Mouse (Mus musculus): Measurements from ENCODE around the gene Rai1. TPM values are rescaled to one million over a fixed set of nuclear protein-coding genes. Genes with fewer than 3 reads are reported as not detected.
A peak's percentile ranks its signal among the peaks of the same experiment; 100 is the strongest.

Gene Rai1
- polyA plus RNA-seq, 1 experiment from 2014 or later: 37.0 TPM

- DNase-seq (ENCODE audit: low spot score): no peak
Observed at GRCm38 (mm10) chr11:60216671-60217070, 111.9 kb downstream of the Rai1 start.

GRCm38 (mm10) chr11:60217467-60217866 is 112.7 kb downstream of the Rai1 start:
- no peak for DNase-seq (ENCODE audit: low spot score)

DNA sequence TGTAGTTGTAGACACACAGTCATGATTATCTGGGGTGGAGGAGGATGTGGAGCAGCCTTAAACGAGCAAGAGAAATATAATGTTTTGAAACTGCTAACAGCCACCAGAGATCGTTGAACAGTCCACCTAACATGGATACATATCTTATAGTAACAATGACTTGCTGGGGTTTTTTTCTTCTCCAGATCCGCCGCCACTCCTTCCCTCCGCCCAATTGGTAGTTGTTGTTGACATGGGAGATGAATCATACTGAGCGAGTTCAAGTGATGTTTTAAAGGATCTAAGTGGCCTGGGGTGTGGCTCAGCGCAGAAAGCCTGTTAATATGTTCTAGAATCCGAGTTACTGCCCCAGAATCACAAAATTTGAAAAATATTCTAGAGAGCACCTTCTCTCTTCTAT is 114.8 kb downstream of the Rai1 start:
- no peak for DNase-seq (ENCODE audit: low spot score)

DNA sequence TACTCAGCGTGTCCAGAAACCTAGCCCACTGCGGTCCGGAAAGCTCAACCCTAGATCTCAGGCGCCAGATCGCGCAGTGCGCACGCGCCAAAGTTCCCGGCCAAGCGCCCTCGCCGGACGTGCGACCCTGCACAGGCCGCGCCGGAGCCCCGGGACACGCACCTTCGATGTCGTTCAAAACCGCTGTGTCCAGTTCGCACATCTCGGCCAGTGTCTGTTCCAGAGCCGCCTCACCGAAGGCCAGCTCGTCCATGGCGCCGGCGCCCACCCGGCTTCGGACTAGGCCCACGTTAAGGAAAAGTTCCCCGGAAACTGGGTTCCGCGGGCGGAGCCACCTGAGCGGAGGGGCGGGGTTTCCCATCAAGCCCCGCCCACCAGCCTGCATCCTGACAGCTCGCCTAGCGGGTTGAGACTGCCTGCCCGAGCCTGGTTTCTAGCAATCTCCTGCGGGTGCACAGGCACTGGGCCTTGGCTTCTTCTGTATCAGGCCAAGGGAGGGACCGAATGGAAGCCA is 115.5 kb downstream of the Rai1 start:
- peak; percentile 94 for DNase-seq (ENCODE audit: low spot score)

- no peak for DNase-seq (ENCODE audit: low spot score)
Observed at GRCm38 (mm10) chr11:60221425-60221824, 116.6 kb downstream of the Rai1 start.

GRCm38 (mm10) chr11:60222085-60222468 is 117.3 kb downstream of the Rai1 start:
- DNase-seq (ENCODE audit: low spot score): no peak

GRCm38 (mm10) chr11:60222469-60223236 is 117.8 kb downstream of the Rai1 start, which contains the start of gene Srebf1:
TSS of gene Srebf1 (minus strand) at chr11:60222581.
- peak; percentile 88 for DNase-seq (ENCODE audit: low spot score)

GRCm38 (mm10) chr11:60224676-60225075 is 119.9 kb downstream of the Rai1 start:
- DNase-seq (ENCODE audit: low spot score): peak; percentile 39

DNA sequence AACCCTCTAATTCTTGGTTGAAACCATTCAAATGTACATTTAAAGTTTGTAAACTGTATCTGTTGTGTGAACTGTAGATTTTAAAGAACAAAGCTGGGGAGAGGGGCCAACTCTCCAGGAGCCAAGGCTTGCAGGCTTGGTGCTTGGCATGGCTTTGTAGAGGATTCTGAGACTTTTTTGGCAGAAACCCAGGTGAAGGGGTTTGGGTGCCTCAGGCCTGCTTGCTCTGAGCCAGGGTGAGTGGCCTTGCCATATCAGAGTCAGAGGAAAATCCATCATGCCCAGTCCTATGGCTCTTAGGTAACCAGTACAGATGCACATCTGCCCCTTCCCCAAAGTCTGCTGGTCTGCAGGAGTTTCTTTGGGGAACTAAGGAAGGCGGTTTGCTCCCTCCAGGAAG is 121.1 kb downstream of the Rai1 start:
- no peak for DNase-seq (ENCODE audit: low spot score)

GRCm38 (mm10) chr11:60228525-60228924 is 123.7 kb downstream of the Rai1 start:
- DNase-seq (ENCODE audit: low spot score): no peak

DNA sequence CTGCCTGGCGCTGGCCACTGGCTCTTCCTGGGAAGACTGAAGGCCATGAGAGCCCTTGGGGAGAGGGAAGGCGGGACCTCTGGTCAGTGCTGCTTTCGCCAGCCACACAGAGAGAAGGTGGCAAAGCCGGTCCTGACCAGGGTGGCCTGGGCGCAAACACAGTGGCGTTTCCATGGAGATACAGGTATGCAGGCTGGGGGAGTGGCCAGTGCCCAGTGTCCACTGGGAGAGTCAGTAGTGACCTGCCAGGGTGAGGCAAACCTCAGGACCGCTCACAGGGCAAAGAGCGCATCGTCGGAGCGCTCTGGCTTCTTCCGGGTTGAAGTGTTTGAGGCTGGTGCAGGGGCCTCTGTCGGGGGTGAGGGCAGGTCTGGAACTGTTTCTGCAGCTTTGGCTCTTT is 125.0 kb downstream of the Rai1 start:
- no peak for DNase-seq (ENCODE audit: low spot score)

DNA sequence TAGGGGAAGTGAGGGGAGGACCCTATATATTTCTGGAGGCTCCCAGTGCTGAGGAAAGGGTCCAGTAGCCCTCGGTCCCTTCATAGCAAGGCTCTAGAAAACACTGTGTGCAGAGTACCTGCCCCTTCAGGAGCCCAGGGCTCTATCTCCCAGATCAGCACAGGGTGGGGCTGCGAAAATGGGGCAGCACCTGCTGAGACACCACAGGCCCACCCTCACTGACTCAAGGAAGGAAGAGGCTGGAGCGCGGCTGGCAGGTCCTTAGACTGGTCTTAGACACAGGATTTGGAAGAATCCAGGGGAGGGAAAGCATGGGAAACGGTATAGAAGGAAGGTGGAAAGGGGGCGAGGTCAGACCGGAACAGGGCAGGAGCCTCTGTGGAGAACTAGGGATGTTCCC is 125.7 kb downstream of the Rai1 start:
- peak; percentile 55 for DNase-seq (ENCODE audit: low spot score)

- no peak for DNase-seq (ENCODE audit: low spot score)
Observed at GRCm38 (mm10) chr11:60231326-60231725, 126.5 kb downstream of the Rai1 start.

GRCm38 (mm10) chr11:60231951-60232350 is 127.1 kb downstream of the Rai1 start:
- DNase-seq (ENCODE audit: low spot score): peak; percentile 65

DNA sequence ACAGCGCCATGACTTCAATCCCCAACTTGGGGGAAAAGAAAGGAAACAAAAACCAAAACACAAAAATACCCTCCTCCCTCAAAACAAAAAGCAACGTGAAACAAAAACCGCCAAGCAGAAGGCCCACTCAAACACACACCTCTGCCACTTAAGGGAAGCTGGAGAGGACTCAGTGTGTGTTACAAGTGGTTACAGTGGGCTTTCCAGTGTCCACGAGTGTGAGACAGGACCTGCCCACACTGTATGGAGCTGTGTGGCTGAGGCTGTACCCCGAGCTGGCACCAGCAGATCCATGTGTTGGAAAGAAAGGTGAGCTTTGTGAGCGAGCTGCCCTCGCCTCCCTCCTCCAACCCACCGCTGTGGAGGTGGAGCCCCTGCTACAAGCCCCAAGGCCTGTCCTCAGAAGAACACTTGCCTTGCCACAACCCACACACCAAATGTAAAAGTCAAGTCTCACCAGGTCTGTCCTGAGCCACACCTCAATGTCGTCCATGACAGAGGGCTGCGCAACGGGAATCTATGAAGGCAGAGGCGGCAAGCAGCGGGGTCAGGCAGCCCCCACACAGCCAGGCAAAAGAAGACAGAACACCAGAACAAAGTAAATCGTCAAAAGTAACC is 127.7 kb downstream of the Rai1 start:
- DNase-seq (ENCODE audit: low spot score): peak; percentile 40

GRCm38 (mm10) chr11:60233235-60233634 is 128.4 kb downstream of the Rai1 start:
- DNase-seq (ENCODE audit: low spot score): no peak

DNA sequence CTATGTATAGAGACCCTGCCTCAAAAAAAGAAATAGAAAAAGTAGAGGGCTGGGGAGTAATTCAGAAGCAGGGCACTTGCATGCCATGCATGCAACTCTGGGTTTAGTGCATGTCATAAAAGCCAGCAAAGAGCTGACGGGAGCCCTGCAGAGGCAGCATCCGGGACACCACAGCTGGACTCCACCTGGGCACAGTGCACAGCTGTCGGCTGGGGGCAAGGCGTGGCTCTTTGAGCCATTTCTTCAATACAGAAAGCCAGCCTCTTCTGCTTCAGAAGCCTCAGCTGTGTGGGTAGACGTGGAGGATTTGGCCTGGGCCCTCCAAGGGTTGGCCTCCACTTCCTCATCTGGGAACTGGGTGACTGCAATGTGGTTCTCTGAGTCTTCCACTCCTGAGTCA is 130.5 kb downstream of the Rai1 start:
- DNase-seq (ENCODE audit: low spot score): peak; percentile 87

GRCm38 (mm10) chr11:60240509-60240908 is 135.7 kb downstream of the Rai1 start:
- DNase-seq (ENCODE audit: low spot score): no peak

DNA sequence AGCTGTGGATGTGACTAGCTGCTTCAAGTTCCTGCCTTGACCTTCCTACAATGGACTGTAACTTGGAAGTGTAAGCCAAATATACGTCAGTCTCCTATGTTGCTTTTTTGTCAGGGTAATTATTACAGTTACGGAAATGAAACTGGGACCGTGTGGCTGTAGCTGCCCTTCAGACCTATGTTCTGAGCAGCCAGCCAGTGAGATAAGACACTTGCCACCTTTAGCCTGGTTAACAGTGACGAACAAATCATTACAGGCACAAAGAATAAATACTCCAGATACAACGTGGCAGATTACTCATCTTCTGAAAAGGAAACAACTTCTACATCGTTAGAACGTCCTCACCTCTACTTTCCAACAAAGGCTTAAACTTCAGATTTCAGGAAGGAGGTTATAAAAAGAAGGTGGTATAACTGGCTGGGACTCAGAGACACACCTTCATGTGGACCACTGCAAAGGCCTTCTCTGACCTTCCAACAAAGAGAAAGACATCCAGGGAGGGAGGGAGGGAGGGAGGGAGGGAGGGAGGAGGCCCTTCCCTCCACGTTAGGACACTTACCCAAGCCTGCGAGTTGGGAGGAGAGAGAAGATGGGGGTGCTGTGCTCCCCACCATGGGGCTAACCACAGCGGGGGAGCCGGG is 139.8 kb downstream of the Rai1 start:
- no peak for DNase-seq (ENCODE audit: low spot score)

DNA sequence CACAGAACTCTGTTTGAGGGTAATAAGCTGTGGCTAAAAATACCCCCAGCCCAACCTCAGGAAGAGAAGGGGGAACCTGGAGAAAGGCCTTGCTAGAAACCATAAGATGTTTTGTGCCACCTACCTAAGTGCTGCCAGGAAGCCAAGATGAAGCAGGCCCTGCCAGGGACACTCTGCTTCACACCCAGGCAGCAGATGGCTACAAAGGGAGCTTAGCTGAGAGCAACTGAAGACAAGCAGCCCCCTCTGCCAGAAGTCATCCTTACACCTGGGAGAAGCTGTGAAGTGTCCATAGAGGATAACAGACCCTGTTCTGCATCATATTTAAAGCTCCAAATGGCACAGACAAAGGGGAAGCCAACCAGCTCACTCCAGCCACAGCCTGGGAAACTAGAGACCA is 141.3 kb downstream of the Rai1 start:
- DNase-seq (ENCODE audit: low spot score): peak; percentile 59

DNA sequence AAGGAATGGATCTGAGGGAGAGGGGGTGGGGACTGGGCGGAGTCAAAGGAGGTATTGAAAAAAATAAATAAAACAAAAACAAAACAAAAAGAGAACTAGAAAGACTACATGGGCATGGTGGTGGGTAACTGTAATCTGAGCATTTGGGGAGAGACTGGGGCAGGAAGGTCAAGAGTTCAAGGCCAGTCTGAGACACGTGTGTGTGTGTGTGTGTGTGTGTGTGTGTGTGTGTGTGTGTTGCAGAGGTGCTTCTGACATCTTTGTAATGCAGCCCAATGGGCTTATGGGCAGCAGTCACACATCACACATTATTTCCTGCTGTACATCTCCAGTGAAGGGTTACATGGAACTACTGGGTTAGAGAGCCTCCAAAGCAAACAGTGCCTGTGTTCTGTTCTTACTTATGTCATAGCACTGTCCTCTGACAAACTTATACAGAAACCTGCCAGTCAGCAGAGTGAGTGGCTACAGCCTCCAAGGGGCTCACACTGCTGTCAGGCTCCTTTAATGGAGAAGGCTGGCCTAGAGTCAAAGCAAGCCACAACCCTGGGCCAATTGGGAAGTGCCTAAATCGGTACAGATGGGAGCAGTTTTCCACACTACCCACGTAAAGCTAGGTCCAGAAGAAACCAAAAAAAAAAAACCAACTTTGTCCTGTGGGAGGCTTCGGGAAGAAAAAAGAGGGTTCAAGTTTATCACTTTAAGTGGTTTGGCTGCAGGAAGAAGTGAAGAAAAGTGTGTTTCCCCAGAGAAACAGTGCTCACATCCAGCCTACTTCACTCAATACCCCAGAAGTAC is 143.1 kb downstream of the Rai1 start:
- DNase-seq (ENCODE audit: low spot score): peak; percentile 31

All from thymus, postnatal 0 days (tissue).